ENCODE assay signal across 17 mouse cellular contexts in genomic region chr1:94217407-94217806, GRCm38 (mm10).
"Had no signal": no experiment of that assay in that cellular context is flagged by ENCODE, and none has a peak within 500 bp of the region (broad histone marks: within the 10 kb centered on the region; RNA-seq: fewer than 3 reads in every experiment).

No protein-coding gene starts in this region.

- DNase-seq: kidney, adult 8-10 months; kidney, postnatal 14 days; layer of hippocampus, adult 9-11 months; layer of hippocampus, postnatal 36 days; liver; lung, adult 18-20 months; lung, postnatal 14 days; thymus, adult 18-20 months; thymus, postnatal 36 days had no signal

- H3K27ac ChIP-seq: limb, embryonic 10.5 days; limb, embryonic 13.5 days; liver, embryonic 12.5 days; liver, embryonic 15.5 days; macrophage; midbrain, embryonic 12.5 days had no signal

- H3K4me3 ChIP-seq: limb, embryonic 10.5 days; limb, embryonic 13.5 days; liver, embryonic 12.5 days; liver, embryonic 15.5 days; midbrain, embryonic 12.5 days had no signal

- H3K36me3 ChIP-seq: limb, embryonic 10.5 days; limb, embryonic 13.5 days; liver, embryonic 12.5 days; liver, embryonic 15.5 days; midbrain, embryonic 12.5 days had no signal

- H3K4me2 ChIP-seq: limb, embryonic 13.5 days; liver, embryonic 12.5 days; liver, embryonic 15.5 days; midbrain, embryonic 12.5 days had no signal

- H3K4me1 ChIP-seq: limb, embryonic 10.5 days; limb, embryonic 13.5 days; liver, embryonic 12.5 days; liver, embryonic 15.5 days; midbrain, embryonic 12.5 days had no signal

- H3K9me3 ChIP-seq: limb, embryonic 10.5 days; limb, embryonic 13.5 days; liver, embryonic 12.5 days; liver, embryonic 15.5 days; midbrain, embryonic 12.5 days had no signal

- ATAC-seq: intestine, postnatal 0 days; liver, embryonic 12.5 days; midbrain, embryonic 16.5 days had no signal

- H3K9ac ChIP-seq: limb, embryonic 13.5 days; liver, embryonic 12.5 days; liver, embryonic 15.5 days; midbrain, embryonic 12.5 days had no signal

- H3K27me3 ChIP-seq: limb, embryonic 13.5 days; liver, embryonic 12.5 days; liver, embryonic 15.5 days; midbrain, embryonic 12.5 days had no signal
